Mouse (Mus musculus): ENCODE measurements around the gene 4930544D05Rik.

4930544D05Rik gene

GRCm38 (mm10) chr11:70657573-70657972 lies 41.9 kb downstream of the 4930544D05Rik start:
- DNase-seq: peak; percentile 47

GRCm38 (mm10) chr11:70657991-70658390 lies 42.3 kb downstream of the 4930544D05Rik start:
- no peak for DNase-seq

GRCm38 (mm10) chr11:70658521-70658920 lies 42.9 kb downstream of the 4930544D05Rik start:
- DNase-seq: no peak

GRCm38 (mm10) chr11:70658942-70659341 lies 43.3 kb downstream of the 4930544D05Rik start:
- no peak for DNase-seq

GRCm38 (mm10) chr11:70660571-70660970 lies 44.9 kb downstream of the 4930544D05Rik start:
- DNase-seq: no peak

- DNase-seq: no peak
Observed at GRCm38 (mm10) chr11:70663101-70663500, 47.5 kb downstream of the 4930544D05Rik start.

GRCm38 (mm10) chr11:70663957-70664356 lies 48.3 kb downstream of the 4930544D05Rik start:
- DNase-seq: no peak

GRCm38 (mm10) chr11:70664741-70665140 lies 49.1 kb downstream of the 4930544D05Rik start:
- DNase-seq: no peak
